Mouse (Mus musculus): ENCODE data around the gene Scaf8.
"Not testable (repeated sequence)": the region's sequence is repeated elsewhere in the genome, so short reads cannot be mapped to it uniquely, and the experiment has no call there.

GRCm38 (mm10) chr17:3082125-3082755 lies 32.5 kb upstream of the Scaf8 start:
- TF ChIP-seq CTCF (conservative IDR thresholded peaks at IDR 0.05 in 1 of 2, IDR thresholded peaks at IDR 0.05 in 1 of 2; ENCODE audit: low read depth in 2 of 2, low read length in 2 of 2); CHD2 (IDR thresholded peaks at IDR 0.05; ENCODE audit: low read length); JUN (IDR thresholded peaks at IDR 0.05; ENCODE audit: insufficient read depth, low read depth, low read length); USF1 (IDR thresholded peaks at IDR 0.05; ENCODE audit: low read depth, low read length); NRF1 (IDR thresholded peaks at IDR 0.05; ENCODE audit: low read depth, low read length); JUND (conservative IDR thresholded peaks at IDR 0.05; ENCODE audit: low read depth, low read length); ZC3H11A (IDR thresholded peaks at IDR 0.05; ENCODE audit: low read depth, low read length); HCFC1 (IDR thresholded peaks at IDR 0.05; ENCODE audit: low read depth, low read length); POLR2A (IDR thresholded peaks at IDR 0.05; ENCODE audit: low read depth, low read length); NELFE (IDR thresholded peaks at IDR 0.05; ENCODE audit: low read depth, low read length); MYC (IDR thresholded peaks at IDR 0.05; ENCODE audit: low read depth, low read length): not testable (repeated sequence)
